Mouse (Mus musculus) embryonic fibroblast, embryonic 13.5 days (primary cell): ENCODE data around the gene Tshz2.

Source experiments
- CTCF ChIP-seq: IDR thresholded peaks from 2 replicates; pipeline ENCODE4 v1.5.1; 2011; ENCODE audit warnings: mild to moderate bottlenecking, control low read depth, low read length, moderate library complexity, borderline replicate concordance; ENCODE audit not compliant: insufficient read depth
- POLR2A ChIP-seq: IDR thresholded peaks from 2 replicates; pipeline ENCODE4 v1.6.1; 2011; ENCODE audit warnings: low read depth, mild to moderate bottlenecking, control low read depth, low read length, moderate library complexity

GRCm38 (mm10) chr2:170076941-170077490 lies 444.2 kb downstream of the Tshz2 start:
- no peak for TF ChIP-seq CTCF
- TF ChIP-seq POLR2A: no peak
